Mouse (Mus musculus) kidney, adult 8-10 months (tissue): Measurements from ENCODE around the gene Sox9.
A peak's percentile ranks its signal among the peaks of the same experiment; 100 is the strongest.

Experiments used
- DNase-seq, 2 experiments: peaks; one replicate each; pipeline ENCODE4 v3.0.0; 2022

The Sox9 gene

DNA sequence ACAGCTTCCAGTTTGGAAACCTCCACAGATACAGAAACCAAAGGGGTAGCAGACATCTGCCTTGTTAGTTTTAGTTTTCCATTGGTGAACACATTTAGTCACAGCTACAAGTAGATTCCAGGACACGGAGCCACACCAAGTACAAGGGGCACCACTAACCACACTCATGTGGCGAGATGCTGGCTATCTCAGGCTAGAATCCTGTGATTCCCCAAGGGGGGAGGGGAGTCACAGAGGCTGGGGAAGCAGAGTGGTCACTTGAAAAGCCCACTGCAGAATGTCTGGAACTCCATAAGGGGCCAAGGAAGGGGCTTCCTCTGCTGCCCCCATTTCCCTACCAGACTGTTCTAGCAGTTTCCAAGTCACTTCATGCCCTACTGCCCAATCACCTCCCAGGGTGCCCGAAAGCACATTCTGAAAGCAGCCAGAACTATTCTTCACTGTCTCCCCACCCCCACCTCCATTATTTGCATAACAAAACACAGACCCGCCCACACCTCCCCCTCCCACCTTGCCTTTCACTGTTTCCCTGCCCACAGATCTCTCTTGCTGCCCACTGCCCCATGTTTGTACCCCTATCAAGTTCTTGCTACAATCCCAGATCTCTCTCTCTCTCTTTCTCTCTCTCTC lies 19.3 kb downstream of the Sox9 start:
- no peak for DNase-seq

DNA sequence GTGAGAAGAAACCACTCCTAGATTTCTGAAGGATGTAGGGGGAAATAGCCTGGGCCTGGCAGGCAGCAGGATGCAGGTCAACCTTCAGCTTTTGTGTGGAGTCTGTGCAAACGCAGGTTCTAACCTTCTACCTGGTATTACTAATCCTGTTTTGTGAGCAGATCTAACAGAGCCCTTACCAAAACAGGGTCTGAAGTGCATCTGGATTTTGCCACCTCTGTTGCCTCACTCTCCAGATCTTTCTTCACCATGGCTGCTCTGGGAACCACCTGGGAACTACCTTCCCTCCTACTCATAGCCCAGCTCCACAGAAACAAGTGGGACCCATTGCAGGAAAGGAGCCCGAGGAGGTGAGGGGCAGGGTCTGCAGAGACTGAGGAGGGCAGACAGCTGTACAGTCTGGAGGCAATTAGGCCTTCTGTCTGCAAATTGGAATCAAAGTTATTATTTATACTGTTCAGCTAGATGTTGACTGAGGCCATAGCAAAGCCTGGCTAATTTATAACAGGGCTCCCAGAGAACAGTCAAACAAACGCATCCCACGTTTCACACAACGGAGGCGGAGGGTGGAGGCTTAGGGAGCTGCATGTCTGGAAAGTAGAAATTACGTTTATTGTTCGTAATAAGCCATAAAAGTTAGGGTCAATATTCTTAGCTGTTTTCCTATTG lies 25.9 kb downstream of the Sox9 start:
- no peak for DNase-seq

DNA sequence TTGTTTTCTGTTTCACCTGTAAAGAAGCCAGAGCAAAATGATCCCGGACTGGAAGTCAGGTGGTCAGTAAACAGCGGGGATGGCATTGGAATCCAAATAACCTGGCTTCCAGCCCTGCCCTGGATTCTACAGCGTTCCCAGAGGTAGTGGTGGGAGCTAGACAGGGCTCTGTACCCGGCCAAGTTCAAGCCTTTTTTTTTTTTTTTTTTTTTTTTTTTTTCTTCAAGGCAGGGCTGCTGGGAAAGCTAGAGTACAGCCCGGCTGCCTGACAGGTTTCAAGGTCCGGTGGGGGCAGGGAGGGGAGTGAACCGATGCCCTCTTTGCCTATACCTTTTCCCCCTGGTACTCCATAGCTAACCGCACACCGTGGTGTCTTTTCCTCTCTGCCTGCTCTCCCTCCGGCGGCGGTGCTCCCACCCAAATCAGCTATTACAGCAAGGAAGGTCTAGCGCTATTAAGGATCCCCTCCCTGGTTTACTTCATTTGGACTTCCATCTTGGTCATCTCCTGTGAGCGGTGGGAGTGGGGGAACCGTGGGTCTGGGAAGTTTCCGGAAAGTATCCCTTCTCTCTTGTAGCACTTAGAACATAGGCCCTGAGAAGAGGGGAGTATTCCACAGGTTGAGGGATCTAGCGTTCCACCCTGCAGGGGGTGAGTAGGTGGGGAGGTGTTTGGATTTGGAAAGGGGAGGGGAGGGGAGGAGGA lies 28.6 kb downstream of the Sox9 start:
- no peak for DNase-seq

DNA sequence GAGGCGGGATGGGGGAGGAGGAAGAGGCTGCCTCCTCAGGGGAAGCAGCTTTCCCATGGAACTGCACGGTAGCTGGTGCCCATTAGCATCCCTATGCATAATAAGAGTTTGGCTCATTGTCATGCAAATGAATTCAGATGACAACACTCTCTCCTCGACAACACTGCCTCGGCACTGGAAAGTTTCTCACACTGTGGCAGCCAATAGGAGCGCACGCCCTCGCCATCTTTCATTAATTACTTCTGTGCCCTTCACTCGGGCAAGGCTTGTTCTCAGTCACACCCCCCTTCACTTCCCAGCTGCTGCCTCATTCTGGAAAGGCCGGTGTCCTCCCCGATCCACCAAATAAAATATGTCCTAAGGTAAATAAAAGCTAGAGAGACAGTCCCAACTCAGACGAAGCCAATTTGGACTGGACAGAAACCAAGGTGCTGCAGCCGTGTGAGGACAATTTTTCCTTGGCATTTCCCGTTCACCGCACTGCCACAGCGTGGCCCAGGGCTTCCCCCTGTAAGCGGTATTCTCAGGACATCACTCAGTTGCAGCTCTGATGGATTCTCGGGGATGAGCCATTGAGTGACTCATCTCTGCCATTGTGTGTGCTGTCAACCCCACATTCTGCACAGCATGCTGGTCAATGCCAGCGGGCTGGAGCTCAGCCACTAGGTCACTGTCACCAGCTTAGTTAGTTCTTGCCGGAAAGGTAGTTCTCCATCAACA lies 29.3 kb downstream of the Sox9 start:
- DNase-seq: peak; percentile 9 to 30

DNA sequence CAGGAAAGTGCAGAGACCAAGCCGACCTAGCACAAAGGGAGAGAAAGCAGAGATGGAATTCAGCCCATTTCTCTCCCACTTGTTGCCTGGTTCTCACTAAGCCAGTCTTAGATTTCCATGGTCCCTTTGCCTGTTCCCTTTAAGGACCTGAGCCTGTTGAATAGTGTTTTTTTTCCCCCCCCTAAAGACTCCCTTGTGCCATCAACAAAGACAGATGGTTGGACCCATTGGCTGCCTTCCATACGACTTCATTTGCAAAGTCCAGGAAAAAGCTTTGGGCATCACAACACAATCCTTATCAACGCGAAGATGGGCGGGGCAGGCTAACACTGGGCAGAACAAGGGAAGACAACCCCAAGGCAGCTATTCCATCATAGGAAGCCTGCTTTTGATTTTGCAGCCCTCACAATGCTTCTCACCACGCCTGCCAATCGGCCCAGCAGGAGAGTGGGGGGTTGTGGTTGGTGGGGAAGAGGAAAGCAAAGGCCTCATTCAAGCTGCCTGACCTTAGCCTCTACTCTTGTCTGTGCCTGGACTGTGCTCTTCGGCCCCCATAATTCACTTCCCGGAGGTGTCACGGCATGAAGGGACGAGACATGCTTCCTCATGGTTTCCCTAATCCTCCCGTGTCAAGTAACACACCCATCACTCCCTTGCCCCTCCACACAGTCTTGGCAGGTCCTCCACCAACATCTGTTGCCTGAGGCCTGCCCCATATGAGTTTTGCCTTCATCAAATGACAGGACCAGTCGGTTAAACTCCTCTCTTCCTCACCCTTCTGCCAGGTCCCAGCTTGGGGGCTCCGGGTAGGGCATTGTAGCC lies 36.0 kb downstream of the Sox9 start:
- no peak for DNase-seq

DNA sequence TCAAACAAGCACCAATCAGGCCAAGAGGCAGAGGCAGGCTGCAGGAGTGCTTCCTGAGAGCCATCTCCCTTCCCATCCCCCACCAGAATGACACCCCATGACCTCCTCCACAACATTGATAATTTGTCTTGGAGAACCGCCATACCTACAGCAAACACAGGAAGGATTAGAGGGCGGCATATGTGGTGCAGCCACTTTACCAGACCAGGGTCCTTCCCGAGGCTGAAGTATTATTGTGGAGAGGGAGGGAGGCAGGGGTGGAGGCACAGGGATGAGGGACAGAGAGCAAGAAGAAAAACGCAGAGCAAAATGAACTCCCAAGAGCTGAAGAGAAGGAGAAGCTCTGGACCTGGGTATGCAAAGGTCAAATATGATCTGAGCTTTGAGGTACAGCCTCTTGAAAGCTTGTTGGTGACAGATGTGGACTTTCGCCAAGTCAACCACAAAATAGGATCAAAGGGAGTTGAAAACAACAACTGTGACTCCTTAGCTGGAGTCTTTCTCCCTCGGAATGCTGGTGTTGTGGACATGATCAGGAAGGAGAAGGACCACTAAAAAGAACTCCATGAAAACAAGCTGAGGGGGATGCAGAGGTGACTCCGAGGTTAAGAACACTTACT lies 36.7 kb downstream of the Sox9 start:
- no peak for DNase-seq

DNA sequence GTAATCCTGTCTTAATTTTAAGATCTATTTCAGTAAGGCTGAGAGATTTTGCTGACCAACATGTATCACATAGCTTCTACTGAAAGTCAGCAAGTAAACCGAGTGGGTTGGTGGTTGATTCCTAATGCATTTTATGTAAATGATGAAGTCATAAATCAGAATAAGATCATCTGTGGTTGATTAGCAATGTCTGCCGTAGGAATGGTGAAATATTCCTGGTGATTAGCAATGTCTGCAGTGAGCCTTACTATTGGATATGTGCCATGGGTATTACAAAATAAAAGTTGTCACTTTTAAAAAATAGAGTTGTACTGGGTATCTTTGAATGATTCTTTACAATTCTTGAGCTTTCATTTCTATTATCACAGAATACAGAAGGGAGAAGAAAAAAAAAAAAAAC lies 39.5 kb downstream of the Sox9 start:
- DNase-seq: no peak

DNA sequence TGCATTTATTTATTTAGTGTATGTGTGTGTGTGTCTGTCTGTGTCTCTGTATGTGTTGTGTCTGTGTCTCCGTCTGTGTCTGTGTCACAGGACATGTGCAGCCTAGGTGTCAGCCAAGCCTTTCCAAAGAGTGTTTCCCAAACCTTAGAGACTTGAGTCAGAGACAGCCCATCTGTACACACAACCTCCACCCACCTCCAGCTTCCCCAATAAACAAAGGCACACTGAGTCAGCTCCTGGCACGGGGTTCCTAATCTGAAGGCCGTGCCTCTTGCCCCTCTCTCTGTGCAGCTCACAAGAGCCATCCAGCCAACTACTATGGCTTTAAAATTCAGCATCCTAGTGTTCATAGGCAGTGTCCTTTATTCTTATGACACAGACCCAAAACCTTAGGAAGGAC lies 42.1 kb downstream of the Sox9 start:
- DNase-seq: no peak

DNA sequence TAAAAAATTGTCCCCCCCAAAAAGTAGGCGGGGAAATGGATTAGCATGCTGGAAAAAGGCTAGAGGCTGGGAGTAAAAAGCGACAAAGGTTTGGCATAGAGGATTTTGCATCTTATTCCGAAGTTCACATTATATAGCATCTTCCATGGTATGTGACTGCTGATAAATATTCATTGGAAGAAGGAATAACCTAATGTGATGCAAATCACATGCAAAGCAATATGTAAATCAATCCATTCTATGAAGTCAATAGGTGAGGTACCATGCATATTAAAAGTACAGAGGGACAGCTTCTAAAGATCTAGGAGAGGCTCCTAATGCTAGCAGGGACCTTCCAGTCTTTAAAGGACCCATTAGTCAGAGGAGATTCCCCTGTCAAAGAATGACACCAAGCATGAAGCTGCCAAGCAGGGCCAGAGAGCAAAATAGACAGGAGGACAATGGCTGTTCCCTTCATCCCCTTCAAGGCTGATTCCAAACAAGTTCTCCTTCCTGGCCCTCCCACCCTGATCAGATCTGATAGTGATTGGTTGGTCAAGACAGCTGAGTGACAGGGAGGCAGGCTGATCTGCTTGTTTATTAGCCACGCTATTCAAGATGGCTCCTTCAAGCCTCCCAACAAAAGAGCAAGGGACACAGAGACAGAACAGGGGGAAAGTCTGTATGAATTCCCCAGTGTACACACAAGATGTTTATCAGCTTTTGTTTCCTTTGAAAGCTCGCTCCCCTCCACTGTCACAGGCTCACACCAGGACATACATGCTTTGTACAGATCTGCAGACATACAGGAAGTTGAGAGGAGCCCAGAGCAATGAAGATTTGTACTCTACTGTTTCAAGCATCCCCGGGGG lies 44.4 kb downstream of the Sox9 start:
- DNase-seq: no peak

DNA sequence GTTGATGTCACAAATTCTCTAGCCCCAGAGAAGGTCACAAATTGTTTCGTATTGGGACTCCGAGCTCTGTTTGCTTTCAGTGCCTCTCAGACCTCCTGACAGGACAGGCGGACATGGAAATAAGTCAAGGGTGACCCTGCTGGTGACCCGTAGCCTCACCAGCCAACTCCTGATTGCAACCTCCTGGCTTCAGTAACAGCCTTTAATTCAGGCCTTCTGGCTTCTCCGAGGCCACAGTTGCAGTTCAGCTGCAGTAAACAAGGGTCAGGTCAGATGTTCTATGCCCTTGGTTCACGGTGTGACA lies 45.0 kb downstream of the Sox9 start:
- no peak for DNase-seq

DNA sequence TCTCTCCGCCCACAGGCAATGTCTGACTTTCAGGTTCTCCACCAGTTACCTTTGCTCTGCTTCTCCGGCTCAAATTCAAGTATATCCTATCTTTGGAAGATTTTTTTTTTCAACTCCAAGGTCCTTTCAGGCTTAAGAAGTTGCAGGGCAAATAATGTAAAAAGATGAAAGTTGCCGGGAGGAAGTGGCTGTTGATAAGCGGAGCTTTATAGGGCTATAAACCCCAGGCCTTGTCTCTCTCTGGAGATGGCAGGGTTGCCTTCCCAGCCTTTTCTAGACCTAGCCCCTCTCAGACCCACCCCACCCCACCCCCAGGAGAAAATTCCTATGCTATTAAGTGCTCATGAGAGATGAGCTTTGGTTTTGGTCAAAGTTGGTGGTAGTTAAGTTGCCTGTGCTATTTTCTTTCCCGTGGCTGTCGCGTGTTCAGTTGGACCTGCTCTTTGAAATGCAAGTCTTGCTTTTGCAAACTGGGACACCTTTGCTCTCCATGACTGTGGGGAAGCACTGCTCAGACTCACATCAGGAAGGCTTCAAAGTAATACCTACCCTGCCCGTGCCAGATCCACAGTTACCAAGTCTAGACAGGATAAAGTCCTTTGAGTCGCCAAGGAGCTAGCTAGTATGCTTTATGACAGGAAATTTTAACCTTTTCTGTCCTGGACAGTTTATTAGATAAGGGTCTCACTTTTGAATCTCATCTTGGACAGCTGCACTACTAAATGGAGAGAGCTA lies 46.7 kb downstream of the Sox9 start:
- DNase-seq: no peak

DNA sequence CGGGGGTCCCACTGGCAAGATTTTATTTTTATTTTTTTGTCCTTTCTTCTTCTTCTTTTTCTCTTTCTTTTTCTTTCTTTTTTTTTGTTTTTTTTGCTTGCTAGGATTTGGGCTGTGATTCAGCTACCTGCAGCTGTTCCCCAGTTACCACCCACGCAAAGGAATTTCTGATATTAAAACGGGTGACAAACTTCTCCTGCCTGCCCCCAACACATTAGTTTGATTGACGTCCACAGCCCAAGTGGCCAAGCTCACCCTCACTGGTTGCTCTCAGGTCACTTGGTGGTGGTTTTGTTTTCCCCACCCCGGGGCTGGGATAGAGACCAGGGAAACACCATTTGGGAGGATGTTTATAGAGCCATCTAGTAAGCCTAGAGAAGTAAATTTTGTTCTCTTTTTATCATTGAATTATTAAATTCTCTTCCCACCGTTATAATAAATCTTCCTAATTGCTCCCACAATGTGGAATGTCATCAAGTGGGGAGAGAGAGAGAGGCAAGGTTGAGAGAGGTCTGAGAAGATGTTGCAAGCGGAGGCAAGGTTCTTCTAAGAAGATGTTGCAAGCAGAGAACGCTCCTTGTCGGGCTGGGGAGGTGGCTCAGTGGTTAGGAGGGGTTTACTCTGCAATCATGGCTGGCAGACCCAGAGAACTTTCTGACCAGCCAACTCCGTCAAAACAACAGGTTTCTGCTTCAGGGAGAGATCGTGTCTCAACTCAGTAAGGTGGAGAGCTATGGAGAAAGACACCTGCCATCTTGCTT lies 52.4 kb downstream of the Sox9 start:
- no peak for DNase-seq

DNA sequence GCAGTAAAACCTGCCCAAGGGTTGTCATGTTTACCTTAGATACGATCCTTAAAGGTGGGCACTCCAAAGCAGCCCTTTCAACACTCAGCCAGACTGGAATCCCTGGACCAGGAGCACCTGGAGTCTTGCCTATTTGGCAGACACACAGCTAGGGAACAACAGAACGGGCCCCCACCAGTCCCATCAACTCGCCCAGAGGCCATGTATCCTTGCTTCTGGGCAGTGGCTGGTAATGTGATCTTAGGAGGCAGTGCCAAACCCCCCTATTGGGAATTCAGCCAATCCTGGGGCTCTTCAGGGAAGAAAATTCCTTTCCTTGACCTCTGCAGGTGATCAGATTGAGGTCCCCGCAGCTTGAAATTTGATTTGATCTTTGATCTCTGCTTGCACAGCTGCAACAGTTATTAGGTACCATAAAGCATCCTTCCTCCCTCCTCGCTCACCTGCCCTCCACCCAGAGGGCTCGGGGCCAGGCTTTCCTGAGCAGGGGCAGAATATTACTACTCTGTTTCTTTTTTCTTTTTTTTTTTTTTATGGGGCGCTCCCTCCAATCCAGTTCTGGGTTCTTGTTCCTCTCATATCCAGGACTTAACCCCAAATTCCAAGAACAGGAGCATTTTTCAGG lies 53.6 kb downstream of the Sox9 start:
- no peak for DNase-seq
